Mouse (Mus musculus) regulatory T cell (primary cell): ENCODE results near the gene Flt3.

ENCODE experiments used
- in situ Hi-C: fragments of 300-600 bp; cut with MboI, MseI; formaldehyde crosslinking; loops from one replicate; pipeline ENCODE4 v1.15.1; 2025; ENCODE audit warnings: high pct_unique_total_duplicates

Gene Flt3

DNA sequence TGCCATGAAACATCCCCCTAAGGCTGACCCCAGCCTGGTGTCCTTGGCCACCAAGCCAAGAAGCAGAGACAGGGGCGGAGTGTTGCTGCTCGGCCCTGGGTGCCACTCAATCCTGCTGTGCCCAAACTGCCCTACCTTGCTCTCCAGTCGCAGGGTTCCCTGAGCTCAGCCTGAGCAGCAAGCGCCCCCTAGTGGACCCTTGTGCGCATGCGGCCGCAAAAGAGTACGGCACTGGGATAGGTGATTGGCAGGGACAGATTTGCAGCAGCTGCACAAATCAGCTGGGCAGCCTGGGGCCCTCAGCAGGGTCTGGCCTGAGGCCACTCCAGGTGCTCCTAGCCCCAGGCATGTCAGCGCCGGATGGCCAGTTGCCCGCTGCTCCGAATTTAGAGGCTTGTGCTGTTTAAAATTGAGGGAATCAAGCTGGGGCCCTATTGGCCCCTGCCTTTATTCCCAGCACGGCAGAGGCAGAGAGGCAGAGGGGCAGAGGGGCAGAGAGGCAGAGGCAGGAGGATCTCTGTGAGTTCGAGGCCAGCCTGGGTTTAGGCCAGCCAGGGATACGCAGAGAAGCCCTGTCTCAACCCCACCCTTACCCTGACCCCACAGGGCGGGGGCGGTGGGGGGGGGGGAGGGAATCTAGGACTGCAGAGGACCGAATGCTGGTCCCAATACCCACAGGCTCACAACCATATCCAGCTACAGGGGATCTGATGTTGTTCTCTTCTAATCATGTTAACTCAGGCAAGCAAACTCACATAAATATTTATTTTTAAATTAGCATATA lies 107.0 kb downstream of the Flt3 start:
- in situ Hi-C loops: loop anchor here (10.0 kb wide), 1 partner anchor 349 kb away; the partner anchor contains the start of gene Gtf3a

DNA sequence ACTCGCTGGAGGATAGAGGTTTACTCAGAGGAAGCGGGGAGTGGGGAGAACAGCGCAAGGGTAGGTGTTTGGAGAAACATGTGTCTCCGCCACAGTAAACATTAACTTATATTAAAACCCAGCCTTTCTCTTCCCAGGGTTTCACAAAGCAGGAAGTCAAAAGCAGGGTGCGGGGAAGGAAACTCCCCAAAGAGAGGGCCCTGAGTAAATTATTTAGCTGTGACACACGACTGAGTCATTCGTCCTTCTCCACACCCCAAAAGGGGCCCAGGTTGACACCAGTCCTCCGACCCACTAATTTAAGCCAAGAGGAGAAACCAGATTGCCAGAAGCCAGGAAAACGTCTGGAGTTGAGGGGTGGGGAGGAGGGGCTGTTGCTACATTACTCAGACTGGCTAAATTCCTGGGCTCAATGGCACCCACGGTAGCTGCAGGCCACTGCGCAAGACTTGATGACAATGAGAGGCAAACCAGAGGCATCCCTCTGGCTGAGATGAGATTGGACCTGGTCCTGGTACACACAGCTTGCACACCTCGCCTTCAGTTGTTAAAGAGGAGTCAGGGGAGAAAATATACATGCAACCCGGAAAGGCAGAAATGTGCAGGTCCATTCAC lies 107.7 kb downstream of the Flt3 start:
- in situ Hi-C loops: loop anchor here (10.0 kb wide), 1 partner anchor 348 kb away; the partner anchor contains the start of gene Gtf3a

DNA sequence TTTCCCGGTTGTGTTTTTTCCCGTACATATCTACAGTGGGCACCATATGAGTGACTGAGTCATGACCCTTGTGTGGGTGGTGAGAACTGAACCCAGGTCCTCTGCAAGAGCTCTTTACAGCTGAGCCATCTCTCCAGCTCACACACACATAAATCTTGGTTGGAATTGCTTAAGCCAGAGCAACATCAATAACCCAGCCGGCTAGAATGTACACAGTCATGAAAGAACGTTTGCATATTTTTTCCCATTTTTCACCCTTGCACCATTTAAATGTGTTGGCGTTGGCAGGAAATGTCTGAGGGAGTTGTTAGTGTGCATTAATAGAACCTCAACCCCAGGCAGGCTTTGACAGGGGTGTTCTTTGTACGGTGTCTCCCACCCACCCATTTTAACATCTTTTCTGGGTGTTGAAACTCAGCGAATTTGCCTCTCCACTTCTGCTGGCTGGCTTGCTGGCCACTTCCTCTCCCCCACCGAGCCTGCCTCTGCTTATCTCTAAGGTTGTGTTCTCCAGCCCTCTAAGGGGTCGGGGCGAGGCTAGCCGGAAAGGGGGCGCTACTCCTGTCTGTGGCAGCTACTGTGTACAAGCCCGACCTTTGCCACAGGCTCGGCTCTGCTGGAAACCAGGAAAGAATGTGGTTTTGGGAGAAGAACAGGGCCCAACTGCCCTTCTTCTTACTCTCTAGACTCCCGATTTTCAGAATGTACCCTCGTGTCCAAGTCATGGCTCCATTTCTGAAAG lies 108.4 kb downstream of the Flt3 start:
- in situ Hi-C loops: loop anchor here (10.0 kb wide), 1 partner anchor 347 kb away; the partner anchor contains the start of gene Gtf3a

DNA sequence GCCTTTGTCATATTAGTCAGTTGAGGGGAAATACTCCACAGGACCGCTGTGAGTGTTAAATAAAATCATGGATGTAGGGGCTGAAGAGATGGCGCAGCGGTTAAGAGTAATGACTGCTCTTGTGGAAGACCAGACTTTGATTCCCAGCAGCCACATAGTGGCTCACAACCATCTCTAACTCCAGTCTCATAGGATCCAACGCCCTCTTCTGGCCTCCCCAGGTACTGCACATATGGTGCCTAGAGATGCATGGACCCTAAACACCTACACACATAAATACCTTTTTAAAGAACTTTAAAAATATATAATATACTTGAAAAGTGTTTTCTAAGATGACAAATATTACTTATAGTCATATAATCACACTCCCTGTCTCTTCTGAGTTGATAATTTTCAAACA lies 115.9 kb downstream of the Flt3 start:
- in situ Hi-C loops: no loop called here
